ENCODE assay signal across 9 mouse cellular contexts in genomic region chr8:84786801-84787467, GRCm38 (mm10). TPM values are rescaled to one million over a fixed set of nuclear protein-coding genes. Genes with fewer than 3 reads are reported as not detected.
A peak's percentile ranks its signal among the peaks of the same experiment; 100 is the strongest.
DNase-seq lines count a peak whose midpoint lies in the region; ATAC-seq and TF ChIP-seq lines count a peak whose summit lies in the region.
"Had no signal": no experiment of that assay in that cellular context is flagged by ENCODE, and none has a peak within 500 bp of the region (broad histone marks: within the 10 kb centered on the region; RNA-seq: fewer than 3 reads in every experiment).

No protein-coding gene starts in this region.

- 53% methylated on average over 11 of the region's 11 CpGs for WGBS in cerebellum, adult 2 months
- 4% methylated on average over 11 of the region's 11 CpGs for WGBS in hindbrain, embryonic 10.5 days
- 13% methylated on average over 11 of the region's 11 CpGs for WGBS in hindbrain, embryonic 14.5 days
- 10% methylated on average over 11 of the region's 11 CpGs for WGBS in midbrain, embryonic 16.5 days
- 14% methylated on average over 11 of the region's 11 CpGs for WGBS in midbrain, embryonic 15.5 days
- 49% methylated on average over 11 of the region's 11 CpGs for WGBS in stomach, embryonic 16.5 days

- H3K4me2 ChIP-seq in hindbrain, embryonic 14.5 days (replicated peaks), result no peak overlapping the region
- no peak overlapping the region for H3K4me2 ChIP-seq in midbrain, embryonic 16.5 days (ENCODE audit: low read length)
- H3K4me2 ChIP-seq in midbrain, embryonic 15.5 days, result no peak overlapping the region
- H3K4me2 ChIP-seq in stomach, embryonic 16.5 days (ENCODE audit: low read depth, low read length), result peak overlapping the region; percentile 37
- H3K4me2 ChIP-seq: heart, embryonic 11.5 days had no signal

- no peak for TF ChIP-seq CTCF in cerebellum, adult 2 months (IDR thresholded peaks at IDR 0.05; ENCODE audit: borderline replicate concordance, insufficient read depth, low read depth, low read length)

- ATAC-seq in hindbrain, embryonic 14.5 days (ENCODE audit: low FRiP score), result no peak
- ATAC-seq in midbrain, embryonic 16.5 days, result no peak
- no peak; the same call in 1 of the 2 replicates for ATAC-seq in midbrain, embryonic 15.5 days (replicated peaks)
- ATAC-seq in stomach, embryonic 16.5 days (ENCODE audit: insufficient read depth, low FRiP score), result no peak

- H3K27me3 ChIP-seq in cerebellum, adult 2 months (ENCODE audit: control insufficient read depth, insufficient read depth, low read length), result no peaks in the 10 kb centered on the region
- peaks cover 100% of the 10 kb centered on the region for H3K27me3 ChIP-seq in hindbrain, embryonic 10.5 days (ENCODE audit: insufficient read depth, poor library complexity, severe bottlenecking)
- peaks cover 94% of the 10 kb centered on the region for H3K27me3 ChIP-seq in hindbrain, embryonic 14.5 days (ENCODE audit: control insufficient read depth, insufficient read depth, low read length)
- H3K27me3 ChIP-seq in midbrain, embryonic 16.5 days (ENCODE audit: control insufficient read depth, insufficient read depth, low read depth, low read length), result peaks cover 59% of the 10 kb centered on the region
- H3K27me3 ChIP-seq in midbrain, embryonic 15.5 days (replicated peaks), result peaks cover 90% of the 10 kb centered on the region
- peaks cover 45% of the 10 kb centered on the region for H3K27me3 ChIP-seq in stomach, embryonic 16.5 days (ENCODE audit: control insufficient read depth, insufficient read depth, low read length)

- TF ChIP-seq POLR2A in cerebellum, adult 2 months (IDR thresholded peaks at IDR 0.05; ENCODE audit: borderline replicate concordance, insufficient read depth, low read length), result no peak

- H3K27ac ChIP-seq in cerebellum, adult 2 months (ENCODE audit: insufficient read depth, low read length), result peak overlapping the region; percentile 92
- no peak overlapping the region for H3K27ac ChIP-seq in hindbrain, embryonic 10.5 days
- no peak overlapping the region for H3K27ac ChIP-seq in hindbrain, embryonic 14.5 days
- peak overlapping the region; percentile 36 for H3K27ac ChIP-seq in midbrain, embryonic 16.5 days (ENCODE audit: low read length)
- no peak overlapping the region for H3K27ac ChIP-seq in midbrain, embryonic 15.5 days
- H3K27ac ChIP-seq in stomach, embryonic 16.5 days (ENCODE audit: low read length), result no peak overlapping the region

- peak in 1 of 2 experiments; percentile 41 for DNase-seq in cerebellum, adult 2 months
- no peak for DNase-seq in cerebellum, postnatal 10 days
- DNase-seq in hindbrain, embryonic 10.5 days (ENCODE audit: low spot score), result peak; percentile 17
- DNase-seq in hindbrain, embryonic 14.5 days (ENCODE audit: low spot score), result no peak
- no peak for DNase-seq in frontal cortex, postnatal 14 days (ENCODE audit: low spot score in 2 of 2)

- peaks cover 70% of the 10 kb centered on the region for H3K4me1 ChIP-seq in cerebellum, adult 2 months (ENCODE audit: control insufficient read depth, insufficient read depth, low read length)
- peaks cover 4% of the 10 kb centered on the region for H3K4me1 ChIP-seq in hindbrain, embryonic 10.5 days (replicated peaks)
- peaks cover 47% of the 10 kb centered on the region for H3K4me1 ChIP-seq in hindbrain, embryonic 14.5 days (replicated peaks; ENCODE audit: control insufficient read depth, insufficient read depth, low read length)
- H3K4me1 ChIP-seq in midbrain, embryonic 16.5 days (ENCODE audit: control insufficient read depth, insufficient read depth, low read length), result peaks cover 9% of the 10 kb centered on the region
- H3K4me1 ChIP-seq in midbrain, embryonic 15.5 days, result peaks cover 31% of the 10 kb centered on the region
- H3K4me1 ChIP-seq in stomach, embryonic 16.5 days (ENCODE audit: control insufficient read depth, insufficient read depth, low read length), result peaks cover 64% of the 10 kb centered on the region

- H3K4me3 ChIP-seq in cerebellum, adult 2 months (replicated peaks; ENCODE audit: insufficient read depth, low read depth, low read length), result peak overlapping the region; percentile 6
- H3K4me3 ChIP-seq in hindbrain, embryonic 10.5 days, result no peak overlapping the region
- H3K4me3 ChIP-seq in hindbrain, embryonic 14.5 days (replicated peaks; ENCODE audit: low read length), result no peak overlapping the region
- no peak overlapping the region for H3K4me3 ChIP-seq in midbrain, embryonic 16.5 days (ENCODE audit: low read depth, low read length)
- no peak overlapping the region for H3K4me3 ChIP-seq in midbrain, embryonic 15.5 days
- peak overlapping the region; percentile 13; the same call in 1 of the 2 replicates for H3K4me3 ChIP-seq in stomach, embryonic 16.5 days (replicated peaks; ENCODE audit: low read length)

- H3K9me3 ChIP-seq in hindbrain, embryonic 10.5 days, result no peaks in the 10 kb centered on the region
- H3K9me3 ChIP-seq in hindbrain, embryonic 14.5 days (ENCODE audit: control insufficient read depth, low read length), result no peaks in the 10 kb centered on the region
- H3K9me3 ChIP-seq in midbrain, embryonic 16.5 days (replicated peaks; ENCODE audit: control insufficient read depth, low read length, poor library complexity, severe bottlenecking), result no peaks in the 10 kb centered on the region
- no peaks in the 10 kb centered on the region for H3K9me3 ChIP-seq in midbrain, embryonic 15.5 days
- H3K9me3 ChIP-seq in stomach, embryonic 16.5 days (replicated peaks; ENCODE audit: control insufficient read depth, low read length), result no peaks in the 10 kb centered on the region

- H3K9ac ChIP-seq in hindbrain, embryonic 14.5 days, result no peak overlapping the region; the same call in none of the 2 replicates
- H3K9ac ChIP-seq in midbrain, embryonic 16.5 days (ENCODE audit: low read depth, low read length), result no peak overlapping the region
- no peak overlapping the region for H3K9ac ChIP-seq in midbrain, embryonic 15.5 days
- H3K9ac ChIP-seq in stomach, embryonic 16.5 days (ENCODE audit: low read length), result peak overlapping the region; percentile 60; the same call in 1 of the 2 replicates

- no peaks in the 10 kb centered on the region for H3K36me3 ChIP-seq in hindbrain, embryonic 10.5 days
- no peaks in the 10 kb centered on the region for H3K36me3 ChIP-seq in hindbrain, embryonic 14.5 days (replicated peaks; ENCODE audit: control insufficient read depth, insufficient read depth)
- H3K36me3 ChIP-seq in midbrain, embryonic 16.5 days (ENCODE audit: control insufficient read depth, insufficient read depth, low read length), result no peaks in the 10 kb centered on the region
- H3K36me3 ChIP-seq in midbrain, embryonic 15.5 days (replicated peaks), result no peaks in the 10 kb centered on the region
- H3K36me3 ChIP-seq in stomach, embryonic 16.5 days (ENCODE audit: control insufficient read depth, insufficient read depth, low read length), result no peaks in the 10 kb centered on the region

RNA-seq across cellular contexts. Expression of gene Nfix, which starts 13.2 kb away (rescaled TPM):
- polyA plus RNA-seq in cerebellum, adult 2 months (2012; rRNA removed), result 98.5 and 105 TPM in 2 replicates
- polyA plus RNA-seq in hindbrain, embryonic 10.5 days (2016; fragmentation: Nextera tagmentation; extraction: Ambion mirVana), result 0.07 and 0.29 TPM in 2 replicates
- polyA plus RNA-seq in hindbrain, embryonic 14.5 days (2014; fragmentation: Nextera tagmentation; extraction: Ambion mirVana), result 78.8 and 82.4 TPM in 2 replicates
- 44.1 and 55.4 TPM in 2 replicates for polyA plus RNA-seq in midbrain, embryonic 16.5 days (2015; fragmentation: Nextera tagmentation; extraction: Ambion mirVana)
- polyA plus RNA-seq in midbrain, embryonic 15.5 days (2015; fragmentation: Nextera tagmentation; extraction: Ambion mirVana), result 48.6 and 54.0 TPM in 2 replicates
- polyA plus RNA-seq in stomach, embryonic 16.5 days (2015; fragmentation: Nextera tagmentation; extraction: Ambion mirVana), result 36.5 and 37.8 TPM in 2 replicates

RNA-seq across cellular contexts. Expression of gene Dand5, which starts 35.7 kb away (rescaled TPM):
- 16.1 and 16.2 TPM in 2 replicates for polyA plus RNA-seq in cerebellum, adult 2 months (2012; rRNA removed)
- polyA plus RNA-seq in hindbrain, embryonic 10.5 days (2016; fragmentation: Nextera tagmentation; extraction: Ambion mirVana), result 3.8 and 5.5 TPM in 2 replicates
- polyA plus RNA-seq in hindbrain, embryonic 14.5 days (2014; fragmentation: Nextera tagmentation; extraction: Ambion mirVana), result 13.5 and 14.6 TPM in 2 replicates
- 11.7 and 12.4 TPM in 2 replicates for polyA plus RNA-seq in midbrain, embryonic 16.5 days (2015; fragmentation: Nextera tagmentation; extraction: Ambion mirVana)
- 12.3 and 13.4 TPM in 2 replicates for polyA plus RNA-seq in midbrain, embryonic 15.5 days (2015; fragmentation: Nextera tagmentation; extraction: Ambion mirVana)
- polyA plus RNA-seq in stomach, embryonic 16.5 days (2015; fragmentation: Nextera tagmentation; extraction: Ambion mirVana), result 6.0 and 7.2 TPM in 2 replicates

RNA-seq across cellular contexts. Expression of gene Gadd45gip1, which starts 44.4 kb away (rescaled TPM):
- polyA plus RNA-seq in cerebellum, adult 2 months (2012; rRNA removed), result 45.3 and 45.5 TPM in 2 replicates
- 43.7 and 45.8 TPM in 2 replicates for polyA plus RNA-seq in hindbrain, embryonic 10.5 days (2016; fragmentation: Nextera tagmentation; extraction: Ambion mirVana)
- polyA plus RNA-seq in hindbrain, embryonic 14.5 days (2014; fragmentation: Nextera tagmentation; extraction: Ambion mirVana), result 35.0 and 37.4 TPM in 2 replicates
- 35.0 and 37.4 TPM in 2 replicates for polyA plus RNA-seq in midbrain, embryonic 16.5 days (2015; fragmentation: Nextera tagmentation; extraction: Ambion mirVana)
- polyA plus RNA-seq in midbrain, embryonic 15.5 days (2015; fragmentation: Nextera tagmentation; extraction: Ambion mirVana), result 35.5 and 36.1 TPM in 2 replicates
- polyA plus RNA-seq in stomach, embryonic 16.5 days (2015; fragmentation: Nextera tagmentation; extraction: Ambion mirVana), result 42.0 and 49.5 TPM in 2 replicates

RNA-seq across cellular contexts. Expression of gene Rad23a, which starts 53.5 kb away (rescaled TPM):
- 117 and 120 TPM in 2 replicates for polyA plus RNA-seq in cerebellum, adult 2 months (2012; rRNA removed)
- polyA plus RNA-seq in hindbrain, embryonic 10.5 days (2016; fragmentation: Nextera tagmentation; extraction: Ambion mirVana), result 115 TPM in 2 replicates
- 75.7 and 81.1 TPM in 2 replicates for polyA plus RNA-seq in hindbrain, embryonic 14.5 days (2014; fragmentation: Nextera tagmentation; extraction: Ambion mirVana)
- polyA plus RNA-seq in midbrain, embryonic 16.5 days (2015; fragmentation: Nextera tagmentation; extraction: Ambion mirVana), result 80.7 and 85.6 TPM in 2 replicates
- polyA plus RNA-seq in midbrain, embryonic 15.5 days (2015; fragmentation: Nextera tagmentation; extraction: Ambion mirVana), result 88.2 and 91.7 TPM in 2 replicates
- polyA plus RNA-seq in stomach, embryonic 16.5 days (2015; fragmentation: Nextera tagmentation; extraction: Ambion mirVana), result 106 and 122 TPM in 2 replicates

RNA-seq across cellular contexts. Expression of gene Calr, which starts 59.8 kb away (rescaled TPM):
- 343 and 394 TPM in 2 replicates for polyA plus RNA-seq in cerebellum, adult 2 months (2012; rRNA removed)
- polyA plus RNA-seq in hindbrain, embryonic 10.5 days (2016; fragmentation: Nextera tagmentation; extraction: Ambion mirVana), result 783 and 812 TPM in 2 replicates
- 574 and 709 TPM in 2 replicates for polyA plus RNA-seq in hindbrain, embryonic 14.5 days (2014; fragmentation: Nextera tagmentation; extraction: Ambion mirVana)
- 662 and 691 TPM in 2 replicates for polyA plus RNA-seq in midbrain, embryonic 16.5 days (2015; fragmentation: Nextera tagmentation; extraction: Ambion mirVana)
- polyA plus RNA-seq in midbrain, embryonic 15.5 days (2015; fragmentation: Nextera tagmentation; extraction: Ambion mirVana), result 669 and 673 TPM in 2 replicates
- polyA plus RNA-seq in stomach, embryonic 16.5 days (2015; fragmentation: Nextera tagmentation; extraction: Ambion mirVana), result 1,028 and 1,118 TPM in 2 replicates

Comparison
In these comparisons a context has a peak if more than half of its experiments do, and no peak if none do; other contexts are left out.
1. H3K27ac ChIP-seq: peak in cerebellum, adult 2 months (single experiment) and midbrain, embryonic 16.5 days (single experiment); none in hindbrain, embryonic 10.5 days (single experiment), hindbrain, embryonic 14.5 days (single experiment), midbrain, embryonic 15.5 days (single experiment) and stomach, embryonic 16.5 days (single experiment).
2. RNA of gene Nfix, which starts 13.2 kb away (polyA plus RNA-seq): 98.5 to 105 TPM in cerebellum, adult 2 months, 78.8 to 82.4 TPM in hindbrain, embryonic 14.5 days, 44.1 to 55.4 TPM in midbrain, embryonic 16.5 days, 48.6 to 54.0 TPM in midbrain, embryonic 15.5 days and 36.5 to 37.8 TPM in stomach, embryonic 16.5 days; 0.07 to 0.29 TPM in hindbrain, embryonic 10.5 days; every median in the first group is over 10 times any median in the second.
3. H3K4me3 ChIP-seq: peak in cerebellum, adult 2 months (single experiment) and stomach, embryonic 16.5 days (single experiment); none in hindbrain, embryonic 10.5 days (single experiment), hindbrain, embryonic 14.5 days (single experiment), midbrain, embryonic 16.5 days (single experiment) and midbrain, embryonic 15.5 days (single experiment).